Mouse (Mus musculus) brain, embryonic 14.5 days (tissue): ENCODE measurements around the gene Ap1s2.

Experiments used
- CTCF ChIP-seq: fragments of 200-500 bp; IDR thresholded peaks from 2 replicates; pipeline ENCODE4 v1.5.1; 2012; ENCODE audit warnings: inconsistent platforms, mild to moderate bottlenecking, moderate library complexity, borderline replicate concordance; ENCODE audit not compliant: insufficient read depth, insufficient read length; ENCODE audit errors: extremely low read depth
- POLR2A ChIP-seq: fragments of 200-500 bp; IDR thresholded peaks from 2 replicates; pipeline ENCODE4 v1.6.1; 2012; ENCODE audit warnings: mild to moderate bottlenecking, inconsistent platforms, borderline replicate concordance; ENCODE audit not compliant: poor library complexity, insufficient read depth, insufficient read length, severe bottlenecking; ENCODE audit errors: extremely low read depth

DNA sequence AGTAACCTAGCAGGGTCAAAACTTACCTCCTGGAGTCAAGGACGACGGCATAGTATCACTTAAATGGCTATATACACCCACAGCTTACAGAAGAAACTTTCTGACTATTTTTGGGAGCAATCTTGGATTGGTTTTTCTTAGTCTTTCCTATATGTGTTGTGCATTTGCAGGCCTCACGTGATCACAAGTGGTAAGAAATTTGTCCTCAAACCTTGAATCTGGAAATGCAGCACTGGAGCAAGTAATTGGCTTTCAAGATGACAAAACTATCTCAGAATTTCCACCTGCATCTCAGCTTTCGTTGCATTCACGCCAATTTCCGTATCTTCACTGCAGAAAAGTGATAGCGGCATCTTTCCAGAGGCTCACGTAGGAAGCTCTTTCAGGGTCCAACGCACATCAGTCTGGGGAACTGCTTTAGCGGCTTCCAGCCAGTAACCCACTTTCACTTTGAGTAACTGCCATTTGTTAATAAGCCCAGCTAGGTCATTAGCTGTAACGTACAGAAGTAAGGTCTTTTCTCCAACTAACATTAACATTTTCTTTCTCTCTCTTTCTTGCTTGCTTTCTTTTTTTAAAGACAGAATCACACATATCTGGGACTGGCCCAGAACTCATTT lies 40.0 kb upstream of the Ap1s2 start:
- TF ChIP-seq POLR2A (no peak), CTCF (no peak)
